Mouse (Mus musculus) heart, adult 2 months (tissue): ENCODE measurements around the gene Zfp445. TPM values are rescaled to one million over a fixed set of nuclear protein-coding genes. Genes with fewer than 3 reads are reported as not detected.

Experiments used
- DNase-seq, 2 experiments: peaks; one replicate each; pipeline ENCODE4 v3.0.0; 2021
- H3K27ac ChIP-seq: fragments of 200-600 bp; 2 replicates; pipeline ENCODE4 v1.8.1; 2022
- H3K27me3 ChIP-seq: fragments of 200-500 bp; 2 replicates; pipeline ENCODE4 v1.6.1; 2012; ENCODE audit warnings: mild to moderate bottlenecking, low read length, inconsistent platforms, mixed read lengths; ENCODE audit not compliant: control insufficient read depth, insufficient read depth
- H3K36me3 ChIP-seq: fragments of 200-500 bp; 2 replicates; pipeline ENCODE4 v1.6.1; 2012; ENCODE audit warnings: low read length, inconsistent platforms; ENCODE audit not compliant: control insufficient read depth, insufficient read depth
- H3K4me1 ChIP-seq: fragments of 200-500 bp; 2 replicates; pipeline ENCODE4 v1.6.1; 2011; ENCODE audit warnings: low read length; ENCODE audit not compliant: control insufficient read depth, insufficient read depth
- H3K4me3 ChIP-seq: fragments of 200-600 bp; 2 replicates; pipeline ENCODE4 v1.8.1; 2022
- H3K79me2 ChIP-seq: fragments of 200-500 bp; replicated peaks from 2 replicates; pipeline ENCODE4 v1.6.1; 2012; ENCODE audit warnings: mild to moderate bottlenecking, inconsistent platforms, low read length, moderate library complexity, mixed read lengths; ENCODE audit not compliant: control insufficient read depth, insufficient read depth
- H3K9ac ChIP-seq: fragments of 200-500 bp; 2 replicates; pipeline ENCODE4 v1.6.1; 2012; ENCODE audit warnings: low read depth, mild to moderate bottlenecking, control low read depth, inconsistent platforms, low read length, mixed read lengths
- CTCF ChIP-seq: fragments of 200-600 bp; IDR thresholded peaks from 2 replicates; pipeline ENCODE4 v1.8.1; 2022; ENCODE audit warnings: antibody characterized with exemption, mild to moderate bottlenecking, moderate library complexity
- EP300 ChIP-seq: fragments of 200-500 bp; IDR thresholded peaks from 2 replicates; pipeline ENCODE4 v1.6.1; 2011; ENCODE audit warnings: low read depth, low read length, control low read depth; ENCODE audit not compliant: insufficient read depth
- POLR2A ChIP-seq: fragments of 200-500 bp; IDR thresholded peaks from 2 replicates; pipeline ENCODE4 v1.6.1; 2011; ENCODE audit warnings: mild to moderate bottlenecking, low read depth, low read length, control low read depth; ENCODE audit not compliant: insufficient read depth
- WGBS: fragments of 180-500 bp; shearing (Covaris S2); methylation state at CpG from one replicate; pipeline ENCODE4 v1.1.7; 2018; 5-methylcytosine and 5-hydroxymethylcytosine counted together
- intact Hi-C: fragments of 180-260 bp; cut with DNase I; formaldehyde crosslinking; loops from one replicate; pipeline ENCODE4 v1.15.1; 2025
- long read RNA-seq: library from polyadenylated mRNA; stranded (forward); transcript quantifications from one replicate; pipeline ENCODE4 v2.0.0, GENCODE M21; 2021
- polyA plus RNA-seq: library from polyadenylated mRNA; depleted of rRNA; stranded (reverse); fragments of >200 nt; gene quantifications from 2 replicates; pipeline ENCODE4 v1.2.3, GENCODE M21; 2012; rRNA removed
- total RNA-seq, 2 experiments: library from RNA; stranded (reverse); gene quantifications; 2 replicates each; pipeline ENCODE4 v1.2.3; 2021

Zfp445 gene
- total RNA-seq: 100 to 1,000 TPM in 1 of 2 experiments, 10 to 100 TPM in 1; 64.6 to 100 TPM
- polyA plus RNA-seq: 31.1 and 79.7 TPM in 2 replicates
- long read RNA-seq, partial matches to known transcripts: 0 of 17 reads
- long read RNA-seq, other reads (novel, unspliced or antisense): 17 of 17 reads

DNA sequence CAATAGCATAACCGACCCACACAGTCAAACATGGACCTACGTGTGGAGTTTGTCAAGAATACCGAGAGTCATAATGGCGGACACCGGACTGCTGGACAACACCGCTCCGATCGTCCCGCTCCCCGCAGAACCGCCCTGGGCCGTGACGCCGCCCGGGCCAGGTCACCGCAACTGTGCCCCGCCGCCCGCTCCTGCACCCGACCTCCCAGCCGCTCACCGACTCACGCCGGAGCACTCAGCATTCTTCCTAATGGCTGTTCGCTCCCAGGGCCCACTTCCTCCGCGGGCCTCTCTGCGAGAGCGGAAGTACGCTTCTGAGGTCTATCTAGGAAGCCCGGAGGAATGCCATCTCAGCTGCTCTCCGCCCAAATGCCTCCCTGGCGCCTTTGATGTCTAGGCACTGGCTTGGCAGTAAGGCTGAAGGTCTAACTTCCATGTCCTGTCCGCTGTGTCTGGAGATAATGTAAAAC is at the start of gene Zfp445:
TSS of gene Zfp445 (minus strand) at position 310 of the 470 bp plus-strand sequence.
- H3K9ac ChIP-seq: peak within 1 kb of the TSS; percentile 96
- peak within 1 kb of the TSS; percentile 68 for H3K4me3 ChIP-seq
- H3K27me3 ChIP-seq: no peaks in the 10 kb centered on the region
- DNase-seq: peak; percentile 82 to 87
- H3K36me3 ChIP-seq: peaks cover 16% of the 10 kb centered on the region
- H3K79me2 ChIP-seq: peaks cover 4% of the 10 kb centered on the region
- no peak for TF ChIP-seq CTCF
- no peak for TF ChIP-seq EP300
- TF ChIP-seq POLR2A: peak; percentile 71; the same call in 1 of the 2 replicates
- intact Hi-C loops: loop anchor here (2.0 to 5.0 kb wide), 2 partner anchors 21 to 57 kb away; partner anchors contain the start of gene Zfp105
- H3K4me1 ChIP-seq: peaks cover 2% of the 10 kb centered on the region
- WGBS: under 1% methylated on average over 34 of the region's 34 CpGs
- peak within 1 kb of the TSS; percentile 92 for H3K27ac ChIP-seq

DNA sequence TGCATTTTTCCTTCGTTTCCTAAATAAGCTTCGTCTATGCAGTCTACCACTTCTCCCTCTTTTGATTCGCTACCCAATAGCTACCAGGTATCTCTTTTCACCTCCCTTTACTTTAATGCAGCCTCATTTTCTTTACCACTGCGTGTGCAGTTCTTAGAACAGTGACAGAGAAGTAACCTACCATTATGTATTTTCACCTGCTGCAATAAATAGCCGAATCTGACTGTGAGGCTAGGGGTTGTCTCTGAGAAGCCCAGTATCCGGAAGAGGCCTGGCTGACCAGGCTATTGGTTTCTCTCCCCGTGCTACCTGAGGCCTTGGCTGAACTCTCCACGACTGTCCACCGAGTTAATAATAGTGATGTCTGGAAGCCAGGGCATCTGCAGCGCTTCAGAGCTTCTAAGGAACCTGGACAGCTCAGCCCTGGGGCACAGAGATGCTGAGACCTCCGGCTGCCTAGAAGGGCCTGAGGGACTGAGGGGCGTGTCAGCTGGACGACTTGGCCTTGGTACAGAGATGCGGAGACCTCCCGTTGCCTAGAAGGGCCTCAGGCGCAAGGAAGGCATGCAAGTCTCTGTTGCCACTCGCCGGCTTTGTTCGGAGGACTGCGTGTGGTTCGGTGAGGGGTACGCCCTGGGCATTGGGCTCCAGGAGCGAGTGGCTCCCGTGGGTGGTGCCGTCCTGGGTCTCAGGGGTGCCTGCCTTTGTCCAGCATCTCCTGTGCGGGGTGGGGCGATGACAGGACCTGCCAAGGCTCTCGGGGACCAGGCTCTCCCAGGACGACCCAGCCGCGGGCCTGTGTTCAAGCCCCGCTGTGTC is 37.1 kb upstream of the Zfp445 start:
- peak overlapping the region; percentile 62 for H3K9ac ChIP-seq
- H3K4me1 ChIP-seq: no peaks in the 10 kb centered on the region
- H3K27ac ChIP-seq: no peak overlapping the region
- TF ChIP-seq EP300: no peak
- no peak for TF ChIP-seq POLR2A
- TF ChIP-seq CTCF: no peak
- H3K27me3 ChIP-seq: no peaks in the 10 kb centered on the region
- H3K36me3 ChIP-seq: no peaks in the 10 kb centered on the region
- DNase-seq: peak; percentile 37 to 53
- 15% methylated on average over 32 of the region's 32 CpGs for whole genome bisulfite sequencing
- no peaks in the 10 kb centered on the region for H3K79me2 ChIP-seq
- H3K4me3 ChIP-seq: peak overlapping the region; percentile 54
- intact Hi-C loops: no loop called here

DNA sequence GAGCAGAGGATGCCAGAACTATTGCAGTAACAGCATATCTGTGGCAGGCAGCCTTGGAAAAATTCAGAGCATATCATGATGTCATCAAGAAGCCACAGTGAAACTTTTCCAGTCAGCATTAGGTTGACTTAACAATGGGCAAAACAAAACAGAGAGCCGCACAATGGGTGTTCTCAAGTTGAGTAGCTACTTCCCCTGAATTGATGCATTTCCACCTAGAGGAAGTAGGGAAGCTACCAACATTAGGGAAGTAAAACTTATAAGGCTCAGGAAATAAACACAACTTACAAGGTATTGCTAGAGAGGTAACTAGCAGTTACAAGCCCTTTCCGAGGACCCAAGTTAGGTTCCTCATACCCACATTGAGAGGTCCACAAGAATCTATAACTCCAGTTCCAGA is 35.2 kb upstream of the Zfp445 start:
- H3K4me1 ChIP-seq: no peaks in the 10 kb centered on the region
- no peak overlapping the region for H3K27ac ChIP-seq
- 72% methylated on average over 2 of the region's 2 CpGs for WGBS
- intact Hi-C loops: no loop called here
- H3K4me3 ChIP-seq: no peak overlapping the region
- no peaks in the 10 kb centered on the region for H3K79me2 ChIP-seq
- H3K9ac ChIP-seq: no peak overlapping the region
- H3K36me3 ChIP-seq: no peaks in the 10 kb centered on the region
- TF ChIP-seq CTCF: no peak
- DNase-seq: no peak
- no peaks in the 10 kb centered on the region for H3K27me3 ChIP-seq

DNA sequence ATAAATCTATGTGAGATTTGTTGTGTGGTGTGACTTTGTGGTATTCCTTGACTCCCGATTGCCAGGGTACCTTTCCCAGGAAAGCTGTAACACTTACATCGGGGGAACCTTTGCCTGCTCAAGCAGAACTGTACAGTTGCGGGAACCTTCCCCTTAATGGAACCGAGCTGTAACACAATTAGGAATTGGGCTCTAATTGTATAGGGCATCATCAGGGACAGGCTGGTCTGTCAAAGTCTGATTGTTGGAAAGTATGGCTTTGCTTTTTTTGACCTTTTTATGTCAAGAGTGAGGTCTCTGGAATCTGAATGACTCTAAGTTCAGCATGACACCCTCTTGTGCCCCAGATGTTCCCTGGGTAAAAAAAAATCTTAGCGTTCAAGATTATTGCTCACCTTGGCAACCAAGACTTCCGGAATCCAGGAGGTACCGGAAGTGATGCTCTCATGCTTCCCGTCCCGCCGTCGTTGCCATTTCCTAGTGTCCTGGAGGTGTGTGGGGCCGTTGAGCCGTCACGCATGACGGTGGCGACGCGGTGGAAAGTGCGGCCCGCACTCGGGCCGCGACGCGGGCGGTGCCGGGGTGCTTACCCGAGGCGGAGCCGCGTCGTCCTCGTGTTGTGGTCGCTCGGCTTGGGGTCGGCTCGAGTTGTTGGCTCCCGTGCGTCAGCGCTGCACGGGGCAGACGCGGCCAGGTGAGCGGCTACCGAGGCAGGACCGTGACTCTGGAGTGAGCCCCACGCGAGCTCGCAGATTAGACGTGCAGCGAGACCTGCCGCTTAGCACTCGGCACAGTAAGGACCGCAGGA is 20.8 kb upstream of the Zfp445 start:
- Histone ChIP-seq H3K9ac (peak overlapping the region; percentile 99), H3K4me3 (peak overlapping the region; percentile 63), H3K79me2 (no peaks in the 10 kb centered on the region), H3K4me1 (no peaks in the 10 kb centered on the region; the same call in 1 of the 2 replicates), H3K27ac (peak overlapping the region; percentile 69), H3K27me3 (no peaks in the 10 kb centered on the region), H3K36me3 (no peaks in the 10 kb centered on the region)
- intact Hi-C loops: loop anchor here (2.0 to 10.0 kb wide), 2 partner anchors 20 to 152 kb away; partner anchors contain the start of gene Zfp445
- peak; percentile 58 to 69 for DNase-seq
- TF ChIP-seq EP300: 0 out of 2 replicates have a peak, but pooled peaks have one; percentile 33
- TF ChIP-seq CTCF: no peak
- peak; percentile 69 for TF ChIP-seq POLR2A
- WGBS: 7% methylated on average over 54 of the region's 54 CpGs

DNA sequence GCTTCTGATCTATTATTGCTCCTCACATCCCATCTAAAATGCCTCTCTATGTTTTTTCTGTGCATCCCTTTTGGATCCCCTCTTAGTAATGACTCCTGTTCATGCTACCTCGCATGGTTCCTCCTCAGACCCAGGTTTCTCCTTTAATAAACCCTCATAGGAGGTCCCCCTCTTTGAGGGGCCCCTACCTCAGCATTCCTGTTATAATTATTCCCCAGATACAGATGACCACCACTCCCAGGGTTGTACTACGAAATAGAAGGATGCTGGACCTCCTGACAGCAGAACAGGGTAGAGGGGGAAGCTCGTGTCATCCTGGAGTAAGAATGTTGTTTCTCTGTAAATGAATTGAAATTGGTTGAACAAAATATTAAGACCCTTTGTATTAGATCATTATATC is 19.6 kb upstream of the Zfp445 start, which contains the start of gene Zkscan7:
TSS of gene Zkscan7 (plus strand) at position 301 of the 400 bp plus-strand sequence.
- TF ChIP-seq EP300: no peak
- no peak for TF ChIP-seq CTCF
- TF ChIP-seq POLR2A: no peak
- no peaks in the 10 kb centered on the region; the same call in 1 of the 2 replicates for H3K4me1 ChIP-seq
- no peak for DNase-seq
- H3K9ac ChIP-seq: no peak within 1 kb of the TSS
- intact Hi-C loops: loop anchor here (10.0 kb wide), 1 partner anchor 151 kb away; no protein-coding TSS in a partner anchor
- no peaks in the 10 kb centered on the region for H3K36me3 ChIP-seq
- peak within 1 kb of the TSS; percentile 69 for H3K27ac ChIP-seq
- no peaks in the 10 kb centered on the region for H3K27me3 ChIP-seq
- WGBS: 92% methylated on average over 3 of the region's 3 CpGs
- peak within 1 kb of the TSS; percentile 63 for H3K4me3 ChIP-seq
- no peaks in the 10 kb centered on the region for H3K79me2 ChIP-seq
